Mouse (Mus musculus) Patski (cell line): Measurements from ENCODE around the gene Zfp384. TPM values are rescaled to one million over a fixed set of nuclear protein-coding genes. Genes with fewer than 3 reads are reported as not detected.

Source experiments
- ATAC-seq: fragments of 100-300 bp; one replicate; pipeline ENCODE4 v1.8.0; 2021
- CTCF ChIA-PET: fragments of 350-600 bp; sonication (Branson Sonifier 250); formaldehyde crosslinking; loops from one replicate; lab custom pipeline; 2022; ENCODE audit warnings: inconsistent platforms; lab: Charles Lee
- POLR2A ChIA-PET: fragments of 350-600 bp; sonication (Branson Sonifier 250); formaldehyde crosslinking; loops from one replicate; lab custom pipeline; 2022; ENCODE audit warnings: antibody characterized with exemption, inconsistent platforms; lab: Charles Lee
- DNase-seq: peaks from one replicate; pipeline ENCODE4 v3.0.0-alpha.2; 2011; ENCODE audit warnings: low read depth, low spot score
- H3K27me3 ChIP-seq: fragments of 371-371 bp; one replicate; pipeline ENCODE4 v1.5.1; 2021
- CTCF ChIP-seq: fragments of 100-300 bp; IDR thresholded peaks from one replicate; pipeline ENCODE4 v1.5.1; 2021
- in situ Hi-C: fragments of 300-500 bp; cut with MboI; formaldehyde crosslinking; loops from 3 replicates; pipeline ENCODE4 v1.11.1; 2018; ENCODE audit warnings: low pct_unique_long_range_greater_than_20kb, mixed read lengths
- polyA plus RNA-seq: library from polyadenylated mRNA; unstranded; gene quantifications from one replicate; pipeline ENCODE4 v1.2.3, GENCODE M21; 2021

Gene Zfp384
- polyA plus RNA-seq, 1 experiment from 2014 or later, result 53.0 TPM

GRCm38 (mm10) chr6:125071896-125072279, 62.9 kb downstream of the Zfp384 start:
- ATAC-seq, result no peak
- POLR2A ChIA-PET, result no interaction called here
- H3K27me3 ChIP-seq, result no peaks in the 10 kb centered on the region
- in situ Hi-C loops, result loop anchor here (10.0 kb wide), 1 partner anchor 187 kb away; the partner anchor contains the start of gene Cd4
- no peak for TF ChIP-seq CTCF
- CTCF ChIA-PET, result no interaction called here
- DNase-seq, result no peak

- ChIA-PET POLR2A (interaction anchor here (1.4 kb wide), 1 partner anchor 25 kb away, joined by 5 read pairs; the partner anchor contains the start of gene Acrbp), CTCF (interaction anchor here (1.1 to 1.2 kb wide), 3 partner anchors 19 to 170 kb away, joined by 3 to 4 read pairs (median 4); no protein-coding TSS in a partner anchor)
- in situ Hi-C loops, result loop anchor here (10.0 kb wide), 1 partner anchor 189 kb away; the partner anchor contains the start of gene Cd4
- DNase-seq (no peak), ATAC-seq (no peak)
- H3K27me3 ChIP-seq, result peaks cover 5% of the 10 kb centered on the region
- TF ChIP-seq CTCF, result no peak
These were observed 64.9 kb downstream of the Zfp384 start for GRCm38 (mm10) chr6:125073825-125074224.

GRCm38 (mm10) chr6:125081394-125081793, 72.4 kb downstream of the Zfp384 start:
- no peak for ATAC-seq
- ChIA-PET POLR2A (no interaction called here), CTCF (interaction anchor here (0.9 to 1.7 kb wide), 2 partner anchors 28 to 177 kb away, joined by 3 to 4 read pairs; no protein-coding TSS in a partner anchor)

GRCm38 (mm10) chr6:125081797-125082560, 73.0 kb downstream of the Zfp384 start:
- DNase-seq (no peak), ATAC-seq (peak; percentile 71)
- H3K27me3 ChIP-seq, result peaks cover 9% of the 10 kb centered on the region
- POLR2A ChIA-PET, result no interaction called here
- in situ Hi-C loops, result loop anchor here (5.0 to 10.0 kb wide), 2 partner anchors 40 to 177 kb away; no protein-coding TSS in a partner anchor
- no peak for TF ChIP-seq CTCF
- CTCF ChIA-PET, result interaction anchor here (1.7 kb wide), 1 partner anchor 178 kb away, joined by 4 read pairs; no protein-coding TSS in a partner anchor

More at GRCm38 (mm10) chr6:125081394-125081793, 72.4 kb downstream of the Zfp384 start:
- peaks cover 9% of the 10 kb centered on the region for H3K27me3 ChIP-seq
- in situ Hi-C loops, result loop anchor here (5.0 to 10.0 kb wide), 2 partner anchors 39 to 177 kb away; no protein-coding TSS in a partner anchor
- no peak for TF ChIP-seq CTCF
- DNase-seq, result no peak

GRCm38 (mm10) chr6:125082801-125083386, 73.9 kb downstream of the Zfp384 start:
- H3K27me3 ChIP-seq, result peaks cover 8% of the 10 kb centered on the region
- TF ChIP-seq CTCF, result no peak
- ATAC-seq (no peak), DNase-seq (no peak)
- ChIA-PET CTCF (interaction anchor here (1.3 to 1.7 kb wide), 3 partner anchors 29 to 179 kb away, joined by 4 to 8 read pairs (median 4); no protein-coding TSS in a partner anchor), POLR2A (no interaction called here)
- in situ Hi-C loops, result loop anchor here (5.0 to 10.0 kb wide), 2 partner anchors 41 to 178 kb away; no protein-coding TSS in a partner anchor

- ATAC-seq, result peak; percentile 48
- peak; percentile 27 for DNase-seq
- CTCF ChIA-PET, result interaction anchor here (0.8 to 1.3 kb wide), 2 partner anchors 31 to 42 kb away, joined by 3 to 4 read pairs; no protein-coding TSS in a partner anchor
- no peak for TF ChIP-seq CTCF
- peaks cover 4% of the 10 kb centered on the region for H3K27me3 ChIP-seq
- in situ Hi-C loops, result loop anchor here (5.0 to 10.0 kb wide), 2 partner anchors 42 to 180 kb away; no protein-coding TSS in a partner anchor
- POLR2A ChIA-PET, result interaction anchor here (0.6 kb wide), 1 partner anchor 229 kb away, joined by 4 read pairs; no protein-coding TSS in a partner anchor
These were observed 75.5 kb downstream of the Zfp384 start for GRCm38 (mm10) chr6:125084424-125084823.

Other genes starting within 250 kb of the Zfp384 start
- gene Eno2, start 239.5 kb upstream of the Zfp384 start, polyA plus RNA-seq, result 25.8 TPM
- not detected for gene Lrrc23, start 229.4 kb upstream of the Zfp384 start, polyA plus RNA-seq
- gene Spsb2, start 200.5 kb upstream of the Zfp384 start, polyA plus RNA-seq, result 23.6 TPM
- 1,211 TPM for gene Tpi1, start 194.8 kb upstream of the Zfp384 start, polyA plus RNA-seq
- 130 TPM for gene Usp5, start 179.7 kb upstream of the Zfp384 start, polyA plus RNA-seq
- 66.3 TPM for gene Cdca3, start 179.6 kb upstream of the Zfp384 start, polyA plus RNA-seq
- 0.09 TPM for gene Gnb3, start 168.9 kb upstream of the Zfp384 start, polyA plus RNA-seq
- 15.1 TPM for gene P3h3, start 151.4 kb upstream of the Zfp384 start, polyA plus RNA-seq
- gene Gpr162, start 145.2 kb upstream of the Zfp384 start, polyA plus RNA-seq, result 10.3 TPM
- gene Cd4, start 120.9 kb upstream of the Zfp384 start, polyA plus RNA-seq, result not detected
- gene Lag3, start 97.4 kb upstream of the Zfp384 start, polyA plus RNA-seq, result 0.49 TPM
- 850 TPM for gene Ptms, start 89.0 kb upstream of the Zfp384 start, polyA plus RNA-seq
- 442 TPM for gene Mlf2, start 77.8 kb upstream of the Zfp384 start, polyA plus RNA-seq
- gene Cops7a, start 43.6 kb upstream of the Zfp384 start, polyA plus RNA-seq, result 153 TPM
- gene Pianp, start 12.5 kb upstream of the Zfp384 start, polyA plus RNA-seq, result 12.9 TPM
- gene Ing4, start 30.6 kb downstream of the Zfp384 start, polyA plus RNA-seq, result 77.6 TPM
- 9.7 TPM for gene Acrbp, start 40.5 kb downstream of the Zfp384 start, polyA plus RNA-seq
- gene Lpar5, start 58.8 kb downstream of the Zfp384 start, polyA plus RNA-seq, result not detected
- gene Chd4, start 86.8 kb downstream of the Zfp384 start, polyA plus RNA-seq, result 198 TPM
- gene Nop2, start 122.8 kb downstream of the Zfp384 start, polyA plus RNA-seq, result 65.0 TPM
- gene Iffo1, start 136.1 kb downstream of the Zfp384 start, polyA plus RNA-seq, result 6.2 TPM
- 889 TPM for gene Gapdh, start 157.3 kb downstream of the Zfp384 start, polyA plus RNA-seq
- gene Ncapd2, start 182.6 kb downstream of the Zfp384 start, polyA plus RNA-seq, result 73.8 TPM
- gene Mrpl51, start 182.7 kb downstream of the Zfp384 start, polyA plus RNA-seq, result 175 TPM
- gene Vamp1, start 206.4 kb downstream of the Zfp384 start, polyA plus RNA-seq, result 7.5 TPM
- 18.2 TPM for gene Tapbpl, start 222.7 kb downstream of the Zfp384 start, polyA plus RNA-seq
- 0.33 TPM for gene Cd27, start 227.9 kb downstream of the Zfp384 start, polyA plus RNA-seq